Mouse (Mus musculus) embryonic facial prominence, embryonic 11.5 days (tissue): ENCODE measurements at regions not wholly inside any gene's neighbourhood (a gene's known extent, or its start where the extent isn't known, plus 50 kb on each side); places are given as distances from the start of the nearest gene placed in this dataset.
A peak's percentile ranks its signal among the peaks of the same experiment; 100 is the strongest.

Experiments
- ATAC-seq: fragments of 200-750 bp; cut with Nextera tagmentation; replicated peaks from 2 replicates; pipeline ENCODE4 v1.8.0; 2017; ENCODE audit warnings: low read depth; ENCODE audit not compliant: insufficient number of reproducible peaks, low FRiP score, low TSS enrichment
- DNase-seq: peaks from one replicate; pipeline ENCODE4 v3.0.0-alpha.2; 2015; ENCODE audit warnings: low spot score
- H3K27ac ChIP-seq: fragments of 300-500 bp; sonication (generic); replicated peaks from 2 replicates; pipeline ENCODE4 v1.5.1; 2014; ENCODE audit warnings: mild to moderate bottlenecking, low read depth, low read length, control low read depth
- H3K27me3 ChIP-seq: fragments of 300-500 bp; sonication (generic); 2 replicates; pipeline ENCODE4 v1.6.1; 2014; ENCODE audit warnings: mild to moderate bottlenecking, low read length, moderate library complexity, mixed read lengths; ENCODE audit not compliant: control insufficient read depth, insufficient read depth
- H3K36me3 ChIP-seq: fragments of 300-500 bp; sonication (generic); replicated peaks from 2 replicates; pipeline ENCODE4 v1.6.1; 2014; ENCODE audit warnings: low read depth, mild to moderate bottlenecking, low read length, moderate library complexity, mixed read lengths; ENCODE audit not compliant: control insufficient read depth, insufficient read depth
- H3K4me1 ChIP-seq: fragments of 300-500 bp; sonication (generic); 2 replicates; pipeline ENCODE4 v1.6.1; 2014; ENCODE audit warnings: low read length, mixed read lengths; ENCODE audit not compliant: control insufficient read depth, insufficient read depth
- H3K4me2 ChIP-seq: fragments of 300-500 bp; sonication (generic); 2 replicates; pipeline ENCODE4 v1.6.1; 2014; ENCODE audit warnings: low read depth, mild to moderate bottlenecking, control low read depth, low read length, moderate library complexity
- H3K4me3 ChIP-seq: fragments of 300-500 bp; sonication (generic); 2 replicates; pipeline ENCODE4 v1.5.1; 2014; ENCODE audit warnings: low read depth, low read length, control low read depth
- H3K9ac ChIP-seq: fragments of 300-500 bp; sonication (generic); replicated peaks from 2 replicates; pipeline ENCODE4 v1.6.1; 2014; ENCODE audit warnings: mild to moderate bottlenecking, control low read depth, low read length
- H3K9me3 ChIP-seq: fragments of 300-500 bp; sonication (generic); replicated peaks from 2 replicates; pipeline ENCODE4 v1.6.1; 2016; ENCODE audit warnings: mild to moderate bottlenecking, low read length, inconsistent platforms, mixed read lengths; ENCODE audit not compliant: control insufficient read depth
- WGBS: fragments of 180-500 bp; shearing (Covaris S2); extraction: QIAGEN DNeasy Blood & Tissue Kit; methylation state at CpG from one replicate; pipeline ENCODE4 v1.1.7; 2014; 5-methylcytosine and 5-hydroxymethylcytosine counted together

DNA sequence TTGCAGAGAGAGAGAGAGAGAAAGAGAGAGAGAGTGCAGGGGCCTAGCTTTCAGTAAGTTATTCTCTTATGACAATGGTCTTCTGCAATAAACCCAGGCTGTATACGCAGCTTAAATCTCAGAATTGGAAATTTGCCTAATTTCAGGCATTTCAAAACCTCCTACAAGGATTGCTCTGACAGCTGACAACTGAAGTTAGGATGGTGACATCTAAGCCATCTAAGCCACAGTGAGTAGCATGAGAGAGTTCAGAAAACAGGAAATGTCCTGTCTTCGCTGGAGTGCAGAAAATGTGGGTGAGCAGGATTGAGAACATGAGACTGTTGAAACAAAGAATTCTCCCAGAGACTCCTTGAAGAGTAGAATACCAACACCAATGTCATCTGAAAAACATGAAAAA, 56.8 kb downstream of the Fam110c start:
- ATAC-seq: no peak
- no peaks in the 10 kb centered on the region for H3K27me3 ChIP-seq
- H3K9ac ChIP-seq: no peak overlapping the region
- no peak overlapping the region for H3K4me2 ChIP-seq
- H3K9me3 ChIP-seq: no peaks in the 10 kb centered on the region
- no peaks in the 10 kb centered on the region for H3K4me1 ChIP-seq
- H3K4me3 ChIP-seq: no peak overlapping the region
- DNase-seq: no peak
- WGBS: 67% methylated on average over 2 of the region's 2 CpGs
- no peaks in the 10 kb centered on the region for H3K36me3 ChIP-seq
- no peak overlapping the region for H3K27ac ChIP-seq

GRCm38 (mm10) chr12:31134465-31134992, 60.9 kb downstream of the Fam110c start:
- Histone ChIP-seq H3K4me2 (no peak overlapping the region), H3K9me3 (no peaks in the 10 kb centered on the region), H3K9ac (no peak overlapping the region), H3K27ac (no peak overlapping the region), H3K36me3 (no peaks in the 10 kb centered on the region), H3K4me3 (no peak overlapping the region), H3K27me3 (no peaks in the 10 kb centered on the region), H3K4me1 (no peaks in the 10 kb centered on the region)
- DNase-seq (peak; percentile 37), ATAC-seq (no peak)
- 44% methylated on average over 6 of the region's 6 CpGs for WGBS

DNA sequence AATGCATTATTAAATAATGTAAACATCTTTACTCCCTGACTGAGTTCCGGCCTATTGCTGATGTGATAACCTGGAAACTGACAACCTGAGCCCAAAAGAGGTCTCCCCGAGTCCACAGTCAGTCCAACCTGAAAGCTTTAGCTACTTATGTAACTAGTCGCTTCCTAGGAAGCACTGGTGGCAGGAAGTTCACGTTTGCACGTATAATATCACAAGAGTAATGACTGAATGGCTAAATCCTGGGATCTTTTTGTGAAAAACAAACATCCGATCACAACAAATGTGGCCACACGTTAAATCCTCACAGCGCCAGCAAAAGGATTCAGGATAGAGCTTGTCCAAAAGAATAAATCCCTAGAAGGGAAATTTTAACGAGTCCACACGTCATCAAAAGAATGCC, 62.7 kb downstream of the Fam110c start:
- Histone ChIP-seq H3K27me3 (no peaks in the 10 kb centered on the region), H3K4me3 (no peak overlapping the region), H3K4me2 (no peak overlapping the region), H3K9me3 (no peaks in the 10 kb centered on the region), H3K4me1 (no peaks in the 10 kb centered on the region), H3K36me3 (no peaks in the 10 kb centered on the region), H3K9ac (no peak overlapping the region), H3K27ac (no peak overlapping the region)
- DNase-seq (no peak), ATAC-seq (no peak)
- WGBS: 73% methylated on average over 10 of the region's 10 CpGs

- H3K27me3 ChIP-seq: no peaks in the 10 kb centered on the region
- H3K36me3 ChIP-seq: no peaks in the 10 kb centered on the region
- no peaks in the 10 kb centered on the region for H3K4me1 ChIP-seq
- H3K4me2 ChIP-seq: no peak overlapping the region
- DNase-seq (peak; percentile 29), ATAC-seq (no peak)
- H3K9me3 ChIP-seq: no peaks in the 10 kb centered on the region
- H3K9ac ChIP-seq: no peak overlapping the region
- 37% methylated on average over 3 of the region's 3 CpGs for WGBS
- H3K27ac ChIP-seq: no peak overlapping the region
- H3K4me3 ChIP-seq: no peak overlapping the region
These were observed 63.2 kb downstream of the Fam110c start for GRCm38 (mm10) chr12:31136911-31137310.

GRCm38 (mm10) chr12:31137431-31137830, 63.8 kb downstream of the Fam110c start:
- H3K4me2 ChIP-seq: no peak overlapping the region
- no peaks in the 10 kb centered on the region for H3K4me1 ChIP-seq
- no peak overlapping the region for H3K4me3 ChIP-seq
- no peak for DNase-seq
- H3K27me3 ChIP-seq: no peaks in the 10 kb centered on the region
- H3K9me3 ChIP-seq: no peaks in the 10 kb centered on the region
- no peaks in the 10 kb centered on the region for H3K36me3 ChIP-seq
- no peak for ATAC-seq
- H3K27ac ChIP-seq: no peak overlapping the region
- 44% methylated on average over 5 of the region's 5 CpGs for WGBS
- no peak overlapping the region for H3K9ac ChIP-seq

- Histone ChIP-seq H3K27me3 (no peaks in the 10 kb centered on the region), H3K36me3 (no peaks in the 10 kb centered on the region), H3K27ac (no peak overlapping the region), H3K4me1 (no peaks in the 10 kb centered on the region), H3K4me2 (no peak overlapping the region), H3K9ac (no peak overlapping the region), H3K4me3 (no peak overlapping the region), H3K9me3 (no peaks in the 10 kb centered on the region)
- ATAC-seq (no peak), DNase-seq (no peak)
- 70% methylated on average over 4 of the region's 4 CpGs for WGBS
These were observed 66.2 kb downstream of the Fam110c start for GRCm38 (mm10) chr12:31139853-31140252.

DNA sequence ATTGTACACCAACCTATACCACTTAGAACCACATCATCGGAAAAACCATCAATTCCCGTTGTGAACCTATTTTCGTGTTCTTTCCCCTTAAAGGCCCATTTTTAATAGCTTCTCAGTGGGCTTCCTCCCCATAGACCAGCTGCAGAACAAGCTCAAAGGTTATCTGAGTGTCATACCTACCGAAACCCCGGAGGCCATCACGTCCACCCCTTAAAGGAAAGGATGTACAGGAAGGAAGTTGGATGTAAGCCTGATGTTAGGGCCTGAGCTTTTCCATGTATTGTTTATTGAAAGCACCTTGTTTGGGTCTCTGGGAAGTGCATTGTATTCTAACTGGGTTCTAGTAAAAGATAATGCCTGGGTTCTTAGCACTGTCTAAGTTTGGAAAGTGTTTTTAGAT, 69.6 kb downstream of the Fam110c start:
- Histone ChIP-seq H3K4me1 (no peaks in the 10 kb centered on the region), H3K36me3 (no peaks in the 10 kb centered on the region), H3K4me2 (no peak overlapping the region), H3K27ac (no peak overlapping the region), H3K4me3 (no peak overlapping the region), H3K27me3 (no peaks in the 10 kb centered on the region), H3K9ac (no peak overlapping the region), H3K9me3 (no peaks in the 10 kb centered on the region)
- ATAC-seq (no peak), DNase-seq (no peak)
- 82% methylated on average over 6 of the region's 6 CpGs for WGBS

- 69% methylated on average over 3 of the region's 3 CpGs for WGBS
- Histone ChIP-seq H3K27me3 (no peaks in the 10 kb centered on the region), H3K27ac (no peak overlapping the region), H3K9me3 (no peaks in the 10 kb centered on the region), H3K4me1 (no peaks in the 10 kb centered on the region), H3K4me3 (no peak overlapping the region), H3K36me3 (no peaks in the 10 kb centered on the region), H3K4me2 (no peak overlapping the region), H3K9ac (no peak overlapping the region)
- no peak for ATAC-seq
- DNase-seq: no peak
These were observed 71.5 kb downstream of the Fam110c start for GRCm38 (mm10) chr12:31145032-31145781.
